Mouse (Mus musculus) embryo, embryonic 10 days (tissue): ENCODE measurements around the gene Zfp235.
A peak's percentile ranks its signal among the peaks of the same experiment; 100 is the strongest.

Experiments used
- DNase-seq: peaks from one replicate; pipeline ENCODE4 v3.0.0-alpha.2; 2015; ENCODE audit warnings: low spot score

Zfp235 gene

GRCm38 (mm10) chr7:24133996-24134828, at the start of gene Zfp235:
TSS of gene Zfp235 (plus strand) at chr7:24134169.
- DNase-seq: peak; percentile 95

- DNase-seq: no peak
These were observed 47.1 kb upstream of the Zfp235 start for GRCm38 (mm10) chr7:24086871-24087270.

GRCm38 (mm10) chr7:24087485-24088125, 46.4 kb upstream of the Zfp235 start:
- no peak for DNase-seq

DNA sequence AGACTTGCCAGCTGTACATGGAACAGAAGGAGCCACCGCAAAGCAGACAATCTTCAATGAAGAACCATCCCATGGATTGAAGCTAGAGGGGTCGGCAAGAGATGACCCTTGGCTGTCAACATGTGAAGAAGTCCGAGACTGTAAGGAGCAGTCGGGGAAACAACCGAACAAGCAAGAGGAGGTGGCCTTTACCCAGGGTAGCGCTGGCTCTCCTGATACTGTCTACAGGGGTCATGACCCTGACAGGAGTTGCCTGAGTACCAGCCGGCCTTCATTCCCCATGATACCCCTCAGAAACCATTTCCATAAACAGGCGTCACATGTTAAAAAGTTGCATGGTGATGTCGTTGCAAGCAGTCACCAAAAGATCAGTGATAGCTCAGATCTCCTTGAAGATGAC, 29.6 kb upstream of the Zfp235 start:
- DNase-seq: no peak

DNA sequence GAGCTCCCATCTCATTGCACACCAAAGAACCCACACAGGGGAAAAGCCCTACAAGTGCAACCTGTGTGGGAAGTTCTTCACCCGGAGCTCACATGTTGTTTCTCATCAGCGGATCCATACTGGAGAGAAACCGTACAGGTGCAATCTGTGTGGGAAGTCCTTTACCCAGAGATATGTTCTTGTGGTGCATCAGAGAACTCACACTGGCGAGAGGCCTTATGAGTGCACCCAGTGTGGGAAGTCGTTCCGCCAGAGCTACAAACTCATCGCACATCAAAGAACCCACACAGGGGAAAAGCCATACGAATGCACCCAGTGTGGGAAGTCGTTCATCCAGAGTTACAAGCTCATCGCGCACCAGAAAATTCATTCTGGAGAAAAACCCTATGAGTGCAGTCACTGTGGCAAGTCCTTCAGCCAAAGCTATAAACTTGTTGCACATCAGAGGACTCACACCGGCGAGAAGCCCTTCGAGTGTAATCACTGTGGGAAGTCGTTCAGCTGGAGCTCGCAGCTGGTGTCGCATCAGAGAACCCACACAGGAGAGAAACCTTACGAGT, 28.7 kb upstream of the Zfp235 start:
- no peak for DNase-seq

- no peak for DNase-seq
These were observed 23.1 kb upstream of the Zfp235 start for GRCm38 (mm10) chr7:24110839-24111238.

DNA sequence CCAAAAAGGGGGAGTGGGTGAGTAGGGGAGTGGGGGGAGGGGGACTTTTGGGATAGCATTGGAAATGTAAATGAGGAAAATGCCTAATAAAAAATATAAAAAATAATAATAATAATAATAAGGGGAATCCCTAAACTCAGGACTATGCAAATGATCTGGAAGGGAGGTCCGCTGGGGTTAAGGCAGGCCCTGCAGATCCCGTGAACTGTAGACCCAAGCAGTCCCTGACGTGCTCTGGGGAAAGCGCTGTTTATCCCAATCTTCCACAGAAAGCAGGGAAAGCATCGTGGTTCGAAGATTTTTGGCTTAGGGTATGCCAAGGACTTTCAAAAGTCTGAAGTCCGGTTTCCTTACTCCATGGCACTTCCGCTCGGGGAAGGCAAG, 22.2 kb upstream of the Zfp235 start:
- no peak for DNase-seq

DNA sequence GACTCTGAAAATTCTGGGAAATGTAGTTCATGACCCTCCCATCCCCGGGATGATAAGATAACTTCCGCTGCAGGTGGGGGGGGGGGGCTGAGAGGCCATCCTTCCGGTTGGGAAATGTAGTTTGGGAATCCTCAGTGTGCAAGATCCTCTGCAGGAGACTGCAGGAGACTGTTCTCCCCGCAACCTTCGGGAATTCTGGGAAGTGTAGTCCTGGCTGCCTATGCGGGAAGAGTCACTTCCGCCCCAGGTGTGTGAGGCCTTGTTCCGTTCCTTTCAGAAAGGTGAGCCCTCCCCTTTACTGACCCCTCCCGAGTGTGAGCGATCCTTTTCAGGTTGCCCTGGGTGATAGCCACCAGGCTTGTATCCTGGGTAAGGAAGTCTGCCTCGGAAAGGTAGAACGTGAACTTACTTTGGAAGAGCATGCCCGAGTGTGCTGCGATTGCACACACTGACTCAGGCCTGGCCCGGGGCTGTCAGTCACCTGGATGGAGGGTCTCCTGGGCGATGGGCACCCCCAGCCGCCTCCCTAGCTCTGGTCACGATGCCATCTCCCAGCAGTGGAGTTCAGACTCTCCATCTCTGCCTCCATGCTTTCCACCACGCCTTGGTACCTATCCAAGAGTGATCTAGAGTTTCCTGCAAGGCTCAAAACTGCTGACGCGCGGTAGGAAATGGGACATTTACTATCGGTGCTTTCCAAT, 21.7 kb upstream of the Zfp235 start, which contains the start of gene Zfp112:
Zfp112 (plus strand) TSS at position 159 of the 701 bp plus-strand sequence.
- peak; percentile 92 for DNase-seq

DNA sequence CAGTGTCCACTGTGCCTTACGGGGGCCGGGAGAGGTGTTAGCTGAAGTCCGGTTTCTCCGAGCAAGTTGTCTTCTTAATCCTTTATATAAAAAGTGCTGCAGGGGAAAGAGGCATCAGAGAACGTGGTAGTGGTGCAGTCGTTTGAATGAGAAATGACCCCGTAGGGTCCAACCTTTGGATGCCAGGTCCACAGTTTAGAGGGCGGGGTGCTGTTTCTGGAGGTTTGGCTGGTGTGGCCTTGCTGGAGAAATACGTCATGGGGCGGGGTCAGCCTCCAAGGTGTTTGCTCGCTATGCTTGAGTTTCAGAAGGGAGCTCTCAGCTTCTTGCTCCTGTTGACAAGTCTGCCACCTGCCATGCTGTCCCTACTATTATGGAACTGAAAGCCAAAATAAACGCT, 21.0 kb upstream of the Zfp235 start:
- peak; percentile 47 for DNase-seq

DNA sequence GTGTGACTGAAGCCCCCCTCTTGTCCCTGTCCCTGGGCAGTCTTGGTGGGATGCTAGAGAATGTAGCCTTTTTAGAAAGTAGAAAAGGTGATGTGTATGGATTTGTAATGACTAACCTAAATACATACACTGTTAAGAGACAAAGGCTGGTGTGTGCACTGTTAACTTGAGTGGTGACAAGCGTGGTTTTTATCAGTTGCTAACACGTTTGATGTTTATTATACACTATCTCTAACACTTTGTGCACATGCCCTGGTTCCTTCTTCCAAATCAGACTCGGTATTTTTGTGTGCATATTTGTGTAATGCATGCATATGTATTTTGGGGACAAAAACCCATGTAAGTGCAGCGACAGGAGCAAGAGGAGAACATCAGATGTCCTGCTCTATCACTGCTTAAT, 17.3 kb upstream of the Zfp235 start:
- DNase-seq: no peak

DNA sequence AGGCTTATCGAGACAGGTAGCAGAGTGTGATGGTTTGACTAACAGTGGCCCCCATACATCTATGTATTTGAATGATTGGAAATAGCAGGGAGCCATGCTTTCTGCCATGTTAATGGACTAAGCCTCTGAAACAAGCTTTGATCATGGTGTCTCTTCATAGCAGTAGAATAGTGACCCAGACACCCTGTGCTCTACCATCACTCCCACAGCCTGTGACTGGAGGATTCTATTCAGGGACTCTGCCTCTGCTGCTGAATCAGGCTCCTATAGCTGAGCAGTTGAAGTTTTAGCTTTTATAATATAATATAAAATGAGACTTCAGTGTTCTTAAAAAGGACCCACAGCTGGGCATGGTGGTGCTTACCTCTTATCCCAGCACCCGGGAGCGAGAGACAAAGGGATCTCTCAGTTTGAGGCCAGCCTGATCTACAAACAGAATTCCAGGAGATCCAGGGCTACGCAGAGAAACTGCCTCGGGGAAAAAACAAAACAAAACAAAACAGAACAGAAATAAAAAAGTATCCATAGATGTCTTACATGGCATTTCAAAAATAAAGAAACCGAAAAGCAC, 459 bp upstream of the Zfp235 start:
- DNase-seq: no peak

GRCm38 (mm10) chr7:24142566-24142965, 8.6 kb downstream of the Zfp235 start:
- no peak for DNase-seq

GRCm38 (mm10) chr7:24153272-24153671, 19.3 kb downstream of the Zfp235 start:
- peak; percentile 41 for DNase-seq

- no peak for DNase-seq
These were observed 38.2 kb downstream of the Zfp235 start for GRCm38 (mm10) chr7:24172191-24172590.

DNA sequence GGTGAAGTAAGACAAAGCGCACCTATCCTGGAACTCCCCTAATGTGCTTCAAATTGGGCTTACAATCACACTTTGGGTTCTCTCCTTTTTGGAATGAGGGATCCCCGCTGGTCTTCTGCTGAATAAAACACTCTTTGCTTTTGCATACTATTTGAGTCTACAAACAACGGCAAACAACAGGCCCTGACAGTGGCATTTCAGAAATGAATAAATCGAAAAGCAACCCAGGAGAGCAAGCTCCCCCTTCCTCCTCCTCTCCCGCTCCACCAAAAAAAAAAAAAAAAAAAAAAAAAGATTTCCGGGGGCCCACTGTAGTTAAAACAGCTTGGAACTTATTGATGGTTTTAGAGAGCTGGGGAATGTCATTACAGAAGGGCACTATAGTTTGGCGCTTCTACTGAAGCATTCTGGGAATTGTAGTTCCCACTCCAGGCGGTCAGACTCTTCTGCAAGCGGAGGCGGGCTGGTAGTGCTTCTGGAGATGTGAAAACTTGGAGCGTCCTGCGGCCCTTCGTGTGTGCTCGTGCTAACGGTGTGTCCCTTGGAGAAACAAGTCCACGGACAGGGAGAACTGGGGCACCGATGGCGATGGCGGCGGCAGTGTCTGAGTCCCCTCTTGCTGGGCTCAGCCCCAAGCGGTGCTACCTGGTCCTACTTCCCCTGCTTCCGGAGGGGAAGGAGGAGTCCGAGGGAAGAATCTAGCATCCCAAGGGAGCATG, 40.8 kb downstream of the Zfp235 start, which contains the start of gene Zfp114:
Zfp114 (plus strand) TSS at position 443 of the 719 bp plus-strand sequence.
- DNase-seq: peak; percentile 90

DNA sequence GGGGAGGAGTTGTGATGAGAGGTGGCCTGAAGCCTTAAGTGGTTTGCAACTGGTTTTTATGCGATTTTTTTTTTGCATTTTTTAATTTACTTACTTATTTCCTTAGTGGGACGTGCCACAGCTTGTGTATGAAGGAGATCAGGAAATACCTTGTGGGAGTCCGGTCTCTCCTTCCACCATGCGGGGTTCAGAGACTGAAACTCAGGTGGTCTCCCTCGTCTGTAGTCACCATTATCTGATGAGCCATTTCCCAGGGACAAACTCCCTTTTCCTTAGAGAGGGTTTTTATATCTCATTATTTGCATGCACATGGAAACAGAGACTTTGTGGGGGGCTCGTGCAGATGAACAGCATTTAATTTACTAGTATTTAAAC, 41.4 kb downstream of the Zfp235 start:
- no peak for DNase-seq

DNA sequence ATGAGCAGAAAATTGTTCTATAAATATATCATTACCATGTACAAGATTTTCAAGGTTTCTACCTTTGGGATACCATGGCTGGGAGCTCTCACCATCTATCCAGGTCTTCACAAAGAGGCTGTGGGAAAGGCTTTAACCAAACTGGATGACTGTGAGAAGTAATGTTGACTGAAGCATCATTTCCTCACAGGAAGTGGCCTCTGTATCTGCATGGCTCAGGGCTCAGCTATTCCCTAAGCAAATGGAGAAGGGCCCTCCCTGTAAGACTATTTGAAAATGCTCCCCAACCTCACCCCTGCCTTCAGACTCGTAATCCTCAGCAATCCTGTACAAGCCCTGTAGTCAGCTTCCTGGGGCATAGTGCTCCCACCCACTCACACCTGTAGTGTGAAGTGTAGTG, 53.6 kb downstream of the Zfp235 start:
- DNase-seq: no peak

GRCm38 (mm10) chr7:24188901-24189570, 55.1 kb downstream of the Zfp235 start:
- no peak for DNase-seq

DNA sequence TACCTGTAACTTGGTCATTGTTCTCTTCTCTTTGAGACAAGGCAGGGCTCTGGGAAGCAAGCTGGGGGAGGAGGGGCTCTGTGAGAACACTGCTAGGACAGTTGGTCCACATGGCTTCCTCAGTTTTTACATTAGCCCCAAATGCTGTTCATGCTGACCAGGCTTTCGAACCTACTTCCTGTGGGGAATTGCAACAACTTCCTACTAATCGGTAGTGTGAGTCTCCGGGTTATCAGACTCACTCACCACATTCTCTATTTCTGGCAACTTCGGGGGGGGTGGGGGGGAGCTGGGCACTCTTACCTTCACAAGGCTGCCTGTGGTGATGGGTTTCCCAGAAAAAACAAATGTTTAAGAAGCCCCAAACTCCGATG, 55.6 kb downstream of the Zfp235 start:
- DNase-seq: no peak

- DNase-seq: no peak
These were observed 57.4 kb downstream of the Zfp235 start for GRCm38 (mm10) chr7:24191361-24191760.
